Mouse (Mus musculus): ENCODE results near the gene C130050O18Rik.
A peak's percentile ranks its signal among the peaks of the same experiment; 100 is the strongest.

- no peak for TF ChIP-seq ZMIZ1 (IDR thresholded peaks at IDR 0.05; ENCODE audit: low read depth, low read length)
- TF ChIP-seq KAT2A (conservative IDR thresholded peaks at IDR 0.05; ENCODE audit: low read depth, low read length) = no peak
- TF ChIP-seq GATA1 (IDR thresholded peaks at IDR 0.05; ENCODE audit: low read depth, low read length) = no peak
- TF ChIP-seq CHD1 (IDR thresholded peaks at IDR 0.05; ENCODE audit: low read depth, low read length) = no peak
- TF ChIP-seq GABPA (IDR thresholded peaks at IDR 0.05; ENCODE audit: low read depth, low read length) = no peak
- TF ChIP-seq USF1 (IDR thresholded peaks at IDR 0.05; ENCODE audit: low read depth, low read length) = peak; percentile 93
- no peak for TF ChIP-seq ZNF384 (IDR thresholded peaks at IDR 0.05; ENCODE audit: low read depth, low read length)
- TF ChIP-seq POLR2AphosphoS5 (IDR thresholded peaks at IDR 0.05; ENCODE audit: borderline replicate concordance, low read depth, low read length) = no peak
- no peak for TF ChIP-seq CTCF (IDR thresholded peaks at IDR 0.05 in 2 of 3, conservative IDR thresholded peaks at IDR 0.05 in 1 of 3; ENCODE audit: control insufficient read depth in 1 of 3, insufficient read depth in 1 of 3, low read depth in 2 of 3, low read length in 3 of 3, poor library complexity in 1 of 3, severe bottlenecking in 1 of 3)
These were observed 24.5 kb upstream of the C130050O18Rik start for GRCm38 (mm10) chr5:139380385-139381248.
